Mouse (Mus musculus) kidney, adult 2 months (tissue): Measurements from ENCODE around the gene Cmpk2.

Source experiments
- CTCF ChIP-seq: fragments of 200-500 bp; conservative IDR thresholded peaks from 2 replicates; pipeline ENCODE4 v1.5.1; 2011; ENCODE audit warnings: low read depth, mild to moderate bottlenecking, control low read depth, low read length, moderate library complexity, mixed read lengths; ENCODE audit not compliant: insufficient read depth, insufficient read length
- POLR2A ChIP-seq: fragments of 200-500 bp; IDR thresholded peaks from one replicate; pipeline ENCODE4 v1.6.1; 2011; ENCODE audit warnings: low read depth, low read length, control low read depth

GRCm38 (mm10) chr12:26487874-26488616, 19.0 kb downstream of the Cmpk2 start:
- TF ChIP-seq CTCF (peak; percentile 61), POLR2A (no peak)
